Mouse (Mus musculus): Measurements from ENCODE around the gene Unk. TPM values are rescaled to one million over a fixed set of nuclear protein-coding genes. Genes with fewer than 3 reads are reported as not detected.

The Unk gene
- total and polyA plus RNA-seq, 3 experiments = 21.7 to 42.3 TPM; not detected in 1

- no peak for DNase-seq (ENCODE audit: low read depth, low spot score)
- Histone ChIP-seq H3K27ac (ENCODE audit: control insufficient read depth, low read depth, low read length) (no peak overlapping the region), H3K79me2 (ENCODE audit: control insufficient read depth, insufficient read depth, low read length, poor library complexity) (no peaks in the 10 kb centered on the region), H3K36me3 (ENCODE audit: control insufficient read depth in 1 of 2, insufficient read depth in 2 of 2, low read length in 2 of 2) (peaks cover 0 to 3% of the 10 kb centered on the region in 2 experiments; a peak in 2 of 4 replicates), H3K9me3 (replicated peaks; ENCODE audit: insufficient read depth, low read length) (no peaks in the 10 kb centered on the region), H3K4me3 (ENCODE audit: control insufficient read depth in 1 of 2, insufficient read depth in 1 of 2, low read depth in 2 of 2, low read length in 2 of 2) (no peak overlapping the region), H3K4me1 (ENCODE audit: control insufficient read depth in 1 of 2, insufficient read depth in 2 of 2, low read length in 2 of 2) (peaks cover 2 to 7% of the 10 kb centered on the region in 2 experiments; a peak in 2 of 4 replicates), H3K9ac (ENCODE audit: control insufficient read depth, low read depth, low read length, poor library complexity, severe bottlenecking) (no peak overlapping the region), H3K27me3 (ENCODE audit: control insufficient read depth in 1 of 2, insufficient read depth in 2 of 2, low read length in 2 of 2) (no peaks in the 10 kb centered on the region)
- TF ChIP-seq TAL1 (IDR thresholded peaks at IDR 0.05; ENCODE audit: low read length) (no peak), E2F4 (IDR thresholded peaks at IDR 0.05; ENCODE audit: borderline replicate concordance, low read depth, low read length) (no peak), SIN3A (IDR thresholded peaks at IDR 0.05; ENCODE audit: low read length) (no peak), USF1 (IDR thresholded peaks at IDR 0.05; ENCODE audit: low read depth, low read length) (no peak)
These were observed 32.5 kb upstream of the Unk start for GRCm38 (mm10) chr11:115997662-115998061.

DNA sequence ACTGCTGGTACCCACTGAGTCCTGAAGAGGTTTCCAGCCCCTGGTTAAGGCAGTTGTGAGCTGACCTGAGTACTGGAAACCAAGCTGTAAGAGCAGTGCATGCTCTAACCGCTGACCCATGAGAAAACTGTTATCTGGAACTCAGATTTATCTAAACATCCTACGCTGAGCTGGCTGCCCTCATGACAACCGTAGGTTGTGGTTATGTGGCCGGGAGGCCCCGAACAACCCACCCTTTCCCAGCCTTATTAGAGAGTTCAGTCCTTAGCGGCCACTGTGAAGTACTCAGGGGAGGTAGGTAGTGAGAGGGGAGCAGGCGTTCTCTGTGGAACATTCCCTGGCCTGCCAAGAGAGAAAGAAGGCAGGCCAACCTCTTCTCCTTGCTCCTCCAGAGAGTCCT is 31.1 kb upstream of the Unk start:
- TF ChIP-seq RCOR1 (IDR thresholded peaks at IDR 0.05; ENCODE audit: low read depth, low read length) (peak; percentile 73), ZKSCAN1 (IDR thresholded peaks at IDR 0.05; ENCODE audit: low read depth, low read length) (no peak), MAFK (IDR thresholded peaks at IDR 0.05; ENCODE audit: borderline replicate concordance, low read depth, low read length) (peak; percentile 40; the same call in 1 of the 2 replicates), MXI1 (IDR thresholded peaks at IDR 0.05; ENCODE audit: low read depth, low read length) (0 out of 2 replicates have a peak, but pooled peaks have one; percentile 22), TCF12 (IDR thresholded peaks at IDR 0.05; ENCODE audit: low read depth, low read length) (0 out of 2 replicates have a peak, but pooled peaks have one; percentile 44), SIN3A (IDR thresholded peaks at IDR 0.05; ENCODE audit: low read length) (peak; percentile 3; the same call in 1 of the 2 replicates), EP300 (IDR thresholded peaks at IDR 0.05; ENCODE audit: low read depth in 1 of 2, low read length in 2 of 2) (peak; percentile 31 to 71; a peak in 2 of 4 replicates), TAL1 (IDR thresholded peaks at IDR 0.05; ENCODE audit: low read length) (no peak), POLR2AphosphoS2 (IDR thresholded peaks at IDR 0.05; ENCODE audit: low read length) (no peak), GATA1 (IDR thresholded peaks at IDR 0.05; ENCODE audit: low read depth, low read length) (peak; percentile 53)
- Histone ChIP-seq H3K79me2 (ENCODE audit: control insufficient read depth, insufficient read depth, low read length, poor library complexity) (no peaks in the 10 kb centered on the region), H3K9ac (ENCODE audit: control insufficient read depth, low read depth, low read length, poor library complexity, severe bottlenecking) (peak overlapping the region; percentile 48), H3K9me3 (replicated peaks; ENCODE audit: insufficient read depth, low read length) (no peaks in the 10 kb centered on the region), H3K4me1 (ENCODE audit: control insufficient read depth in 1 of 2, insufficient read depth in 2 of 2, low read length in 2 of 2) (peaks cover 4 to 11% of the 10 kb centered on the region in 2 experiments), H3K27ac (ENCODE audit: control insufficient read depth, low read depth, low read length) (peak overlapping the region; percentile 30; the same call in 1 of the 2 replicates), H3K4me3 (ENCODE audit: control insufficient read depth in 1 of 2, insufficient read depth in 1 of 2, low read depth in 2 of 2, low read length in 2 of 2) (peak overlapping the region; percentile 5 to 33; a peak in 3 of 4 replicates), H3K36me3 (ENCODE audit: control insufficient read depth in 1 of 2, insufficient read depth in 2 of 2, low read length in 2 of 2) (peaks cover 0 to 5% of the 10 kb centered on the region in 2 experiments; a peak in 2 of 4 replicates), H3K27me3 (ENCODE audit: control insufficient read depth in 1 of 2, insufficient read depth in 2 of 2, low read length in 2 of 2) (no peaks in the 10 kb centered on the region)
- peak; percentile 63 for DNase-seq (ENCODE audit: low read depth, low spot score)

DNA sequence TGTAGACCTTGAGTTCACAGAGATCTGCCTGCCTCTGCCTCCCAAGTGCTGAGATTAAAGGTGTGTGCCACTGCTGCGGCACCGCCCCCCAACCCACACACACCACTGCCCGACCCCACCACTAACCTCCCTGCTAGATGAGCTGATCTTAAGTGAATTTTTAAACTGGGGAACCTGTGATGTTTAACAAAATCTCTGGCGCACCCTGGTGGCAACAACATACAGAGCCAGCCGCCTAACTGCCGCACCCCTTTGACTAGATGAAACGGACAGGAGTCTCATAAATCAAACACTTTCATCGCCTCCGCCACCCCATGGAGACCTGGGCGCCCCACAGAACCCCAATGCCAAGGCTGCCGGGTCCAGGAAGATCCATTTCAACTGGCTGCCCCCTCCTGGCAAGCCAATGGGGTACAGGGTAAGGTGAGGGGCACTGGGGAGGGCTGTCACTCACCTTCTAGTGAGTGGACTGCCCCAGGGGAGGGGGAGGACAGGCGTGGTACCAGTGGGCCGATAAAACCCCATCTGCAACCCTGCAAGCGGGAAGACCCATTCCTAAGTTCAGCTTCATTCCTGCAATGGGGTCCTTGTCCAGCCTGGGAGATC is 30.5 kb upstream of the Unk start:
- H3K27ac ChIP-seq (ENCODE audit: control insufficient read depth, low read depth, low read length) = no peak overlapping the region
- no peaks in the 10 kb centered on the region for H3K9me3 ChIP-seq (replicated peaks; ENCODE audit: insufficient read depth, low read length)
- H3K4me3 ChIP-seq (ENCODE audit: control insufficient read depth in 1 of 2, insufficient read depth in 1 of 2, low read depth in 2 of 2, low read length in 2 of 2) = peak overlapping the region; percentile 5 to 33; a peak in 3 of 4 replicates
- peak; percentile 93 for DNase-seq (ENCODE audit: low read depth, low spot score)
- H3K9ac ChIP-seq (ENCODE audit: control insufficient read depth, low read depth, low read length, poor library complexity, severe bottlenecking) = peak overlapping the region; percentile 48
- H3K79me2 ChIP-seq (ENCODE audit: control insufficient read depth, insufficient read depth, low read length, poor library complexity) = no peaks in the 10 kb centered on the region
- H3K4me1 ChIP-seq (ENCODE audit: control insufficient read depth in 1 of 2, insufficient read depth in 2 of 2, low read length in 2 of 2) = peaks cover 6 to 14% of the 10 kb centered on the region in 2 experiments
- H3K27me3 ChIP-seq (ENCODE audit: control insufficient read depth in 1 of 2, insufficient read depth in 2 of 2, low read length in 2 of 2) = no peaks in the 10 kb centered on the region
- H3K36me3 ChIP-seq (ENCODE audit: control insufficient read depth in 1 of 2, insufficient read depth in 2 of 2, low read length in 2 of 2) = peaks cover 0 to 8% of the 10 kb centered on the region in 2 experiments; a peak in 2 of 4 replicates
- no peak for TF ChIP-seq GABPA (IDR thresholded peaks at IDR 0.05; ENCODE audit: low read depth, low read length)
- TF ChIP-seq MAX (IDR thresholded peaks at IDR 0.05; ENCODE audit: low read length) = no peak
- TF ChIP-seq NRF1 (IDR thresholded peaks at IDR 0.05; ENCODE audit: insufficient read depth, low read depth, low read length, poor library complexity, severe bottlenecking) = no peak
- peak; percentile 89 for TF ChIP-seq RAD21 (IDR thresholded peaks at IDR 0.05; ENCODE audit: low read depth, low read length)
- no peak for TF ChIP-seq MAFK (IDR thresholded peaks at IDR 0.05; ENCODE audit: borderline replicate concordance, low read depth, low read length)
- no peak; a peak in 1 of 4 replicates for TF ChIP-seq EP300 (IDR thresholded peaks at IDR 0.05; ENCODE audit: low read depth in 1 of 2, low read length in 2 of 2)
- no peak for TF ChIP-seq POLR2AphosphoS2 (IDR thresholded peaks at IDR 0.05; ENCODE audit: low read length)
- TF ChIP-seq MEF2A (IDR thresholded peaks at IDR 0.05; ENCODE audit: extremely low read depth, insufficient replicate concordance, low read depth, low read length, poor library complexity, severe bottlenecking) = no peak
- no peak for TF ChIP-seq ZKSCAN1 (IDR thresholded peaks at IDR 0.05; ENCODE audit: low read depth, low read length)
- no peak for TF ChIP-seq CHD1 (IDR thresholded peaks at IDR 0.05; ENCODE audit: low read depth, low read length)
- TF ChIP-seq BHLHE40 (IDR thresholded peaks at IDR 0.05; ENCODE audit: borderline replicate concordance, low read depth, low read length) = peak; percentile 15; the same call in 1 of the 2 replicates
- no peak for TF ChIP-seq POLR2AphosphoS5 (IDR thresholded peaks at IDR 0.05; ENCODE audit: borderline replicate concordance, low read depth, low read length)
- no peak for TF ChIP-seq MYB (IDR thresholded peaks at IDR 0.05; ENCODE audit: low read depth, low read length)
- no peak for TF ChIP-seq TAL1 (IDR thresholded peaks at IDR 0.05; ENCODE audit: low read length)
- TF ChIP-seq USF2 (IDR thresholded peaks at IDR 0.05; ENCODE audit: borderline replicate concordance in 1 of 2, insufficient read depth in 1 of 2, low read depth in 1 of 2, low read length in 2 of 2) = no peak

Measured in MEL (cell line).